Mouse (Mus musculus): ENCODE results near the gene Olfr834. TPM values are rescaled to one million over a fixed set of nuclear protein-coding genes. Genes with fewer than 3 reads are reported as not detected.

Gene Olfr834
- not detected for polyA plus RNA-seq (2014; fragmentation: Illumina TruSeq; extraction: RNeasy Lipid Tissue Mini Kit (QIAGEN cat#74804); ENCODE audit: insufficient read depth, low read depth, low replicate concordance)

GRCm38 (mm10) chr9:18987690-18988089 lies at the start of gene Olfr834:
TSS of gene Olfr834 (plus strand) at chr9:18987990.

GRCm38 (mm10) chr9:19032435-19032834 lies 44.6 kb downstream of the Olfr834 start, which contains the start of gene Olfr835:
TSS of gene Olfr835 (plus strand) at chr9:19032735.

Other genes starting within 250 kb of the Olfr834 start
- not detected for gene Olfr24, start 224.0 kb upstream of the Olfr834 start, polyA plus RNA-seq (2014; fragmentation: Illumina TruSeq; extraction: RNeasy Lipid Tissue Mini Kit (QIAGEN cat#74804); ENCODE audit: insufficient read depth, low read depth, low replicate concordance)
- not detected for gene Olfr828, start 168.5 kb upstream of the Olfr834 start, polyA plus RNA-seq (2014; fragmentation: Illumina TruSeq; extraction: RNeasy Lipid Tissue Mini Kit (QIAGEN cat#74804); ENCODE audit: insufficient read depth, low read depth, low replicate concordance)
- gene Olfr829, start 133.1 kb upstream of the Olfr834 start, polyA plus RNA-seq (2014; fragmentation: Illumina TruSeq; extraction: RNeasy Lipid Tissue Mini Kit (QIAGEN cat#74804); ENCODE audit: insufficient read depth, low read depth, low replicate concordance), result not detected
- gene Olfr830, start 113.3 kb upstream of the Olfr834 start, polyA plus RNA-seq (2014; fragmentation: Illumina TruSeq; extraction: RNeasy Lipid Tissue Mini Kit (QIAGEN cat#74804); ENCODE audit: insufficient read depth, low read depth, low replicate concordance), result not detected
- not detected for gene Olfr832, start 50.9 kb upstream of the Olfr834 start, polyA plus RNA-seq (2014; fragmentation: Illumina TruSeq; extraction: RNeasy Lipid Tissue Mini Kit (QIAGEN cat#74804); ENCODE audit: insufficient read depth, low read depth, low replicate concordance)
- gene Olfr835, start 44.7 kb downstream of the Olfr834 start, polyA plus RNA-seq (2014; fragmentation: Illumina TruSeq; extraction: RNeasy Lipid Tissue Mini Kit (QIAGEN cat#74804); ENCODE audit: insufficient read depth, low read depth, low replicate concordance), result not detected
- gene Olfr836, start 132.4 kb downstream of the Olfr834 start, polyA plus RNA-seq (2014; fragmentation: Illumina TruSeq; extraction: RNeasy Lipid Tissue Mini Kit (QIAGEN cat#74804); ENCODE audit: insufficient read depth, low read depth, low replicate concordance), result not detected
- gene Olfr837, start 148.3 kb downstream of the Olfr834 start, polyA plus RNA-seq (2014; fragmentation: Illumina TruSeq; extraction: RNeasy Lipid Tissue Mini Kit (QIAGEN cat#74804); ENCODE audit: insufficient read depth, low read depth, low replicate concordance), result not detected
- gene Olfr839-ps1, start 189.3 kb downstream of the Olfr834 start, polyA plus RNA-seq (2014; fragmentation: Illumina TruSeq; extraction: RNeasy Lipid Tissue Mini Kit (QIAGEN cat#74804); ENCODE audit: insufficient read depth, low read depth, low replicate concordance), result not detected

Measured in lung, adult 10 weeks (tissue).